Mouse (Mus musculus): ENCODE measurements around the gene Psme1. TPM values are rescaled to one million over a fixed set of nuclear protein-coding genes. Genes with fewer than 3 reads are reported as not detected.
A peak's percentile ranks its signal among the peaks of the same experiment; 100 is the strongest.

Gene Psme1
- polyA plus RNA-seq, 1 experiment, result 81.7 TPM

DNA sequence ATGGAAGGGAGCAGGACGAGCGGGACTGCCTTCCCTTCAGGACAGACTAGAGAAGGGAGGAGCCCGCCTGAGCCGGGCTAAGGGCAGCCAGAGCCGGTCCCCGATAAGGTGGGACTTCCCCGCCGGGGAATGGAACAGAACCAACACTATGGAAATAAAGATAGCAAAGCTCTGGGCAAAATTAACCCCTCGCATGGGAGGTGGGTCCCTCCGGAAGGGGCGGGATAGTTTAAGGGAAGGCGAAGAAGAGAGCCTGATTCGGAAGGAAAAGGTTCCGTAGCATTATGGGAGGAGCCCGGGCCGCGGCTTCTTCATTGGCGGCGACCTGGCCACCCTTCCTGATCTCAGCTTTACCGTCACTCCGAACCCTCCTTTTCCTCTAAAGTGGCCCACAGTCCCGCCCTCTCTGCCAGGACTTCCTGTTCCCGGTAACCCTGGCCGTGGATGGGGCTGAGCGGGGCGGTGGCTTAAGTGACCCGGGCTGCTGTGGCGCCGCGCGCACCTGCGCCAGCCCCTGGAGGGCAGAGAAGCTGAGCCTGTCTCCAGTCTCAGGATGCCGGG lies 13.5 kb downstream of the Psme1 start, which contains the start of gene Rnf31:
Gene Rnf31, plus strand, starts transcription at position 378 of the 561 bp plus-strand sequence.
- H3K36me3 ChIP-seq (ENCODE audit: control insufficient read depth, insufficient read depth), result peaks cover 6% of the 10 kb centered on the region

GRCm38 (mm10) chr14:55592226-55592625 lies 14.3 kb downstream of the Psme1 start:
- peak overlapping the region; percentile 46 for H3ac ChIP-seq (ENCODE audit: control insufficient read depth, insufficient read length)

More for the DNA sequence above, 13.5 kb downstream of the Psme1 start, which contains the start of gene Rnf31:
- no peaks in the 10 kb centered on the region for H3K27me3 ChIP-seq (ENCODE audit: control insufficient read depth, insufficient read depth, insufficient read length)
- peak; percentile 82 for TF ChIP-seq POLR2A (IDR thresholded peaks at IDR 0.05; ENCODE audit: insufficient read length, low read depth)
- no peak for TF ChIP-seq MAX (IDR thresholded peaks at IDR 0.05; ENCODE audit: low read depth)
- TF ChIP-seq SRF (IDR thresholded peaks at IDR 0.05; ENCODE audit: control insufficient read depth, insufficient read length, low read depth), result peak; percentile 52
- peak in 1 of 3 experiments; percentile 36 for TF ChIP-seq MYOD1 (IDR thresholded peaks at IDR 0.05; ENCODE audit: control insufficient read depth in 1 of 3, insufficient read length in 2 of 3, low read depth in 2 of 3)
- H3K4me3 ChIP-seq, result peak within 1 kb of the TSS; percentile 89
- peak within 1 kb of the TSS; percentile 87 for H3K4me2 ChIP-seq (ENCODE audit: low read depth)
- H3ac ChIP-seq (ENCODE audit: control insufficient read depth, insufficient read length), result peak within 1 kb of the TSS; percentile 46
- peaks cover 18% of the 10 kb centered on the region for H3K79me2 ChIP-seq (ENCODE audit: control insufficient read depth, insufficient read depth)

DNA sequence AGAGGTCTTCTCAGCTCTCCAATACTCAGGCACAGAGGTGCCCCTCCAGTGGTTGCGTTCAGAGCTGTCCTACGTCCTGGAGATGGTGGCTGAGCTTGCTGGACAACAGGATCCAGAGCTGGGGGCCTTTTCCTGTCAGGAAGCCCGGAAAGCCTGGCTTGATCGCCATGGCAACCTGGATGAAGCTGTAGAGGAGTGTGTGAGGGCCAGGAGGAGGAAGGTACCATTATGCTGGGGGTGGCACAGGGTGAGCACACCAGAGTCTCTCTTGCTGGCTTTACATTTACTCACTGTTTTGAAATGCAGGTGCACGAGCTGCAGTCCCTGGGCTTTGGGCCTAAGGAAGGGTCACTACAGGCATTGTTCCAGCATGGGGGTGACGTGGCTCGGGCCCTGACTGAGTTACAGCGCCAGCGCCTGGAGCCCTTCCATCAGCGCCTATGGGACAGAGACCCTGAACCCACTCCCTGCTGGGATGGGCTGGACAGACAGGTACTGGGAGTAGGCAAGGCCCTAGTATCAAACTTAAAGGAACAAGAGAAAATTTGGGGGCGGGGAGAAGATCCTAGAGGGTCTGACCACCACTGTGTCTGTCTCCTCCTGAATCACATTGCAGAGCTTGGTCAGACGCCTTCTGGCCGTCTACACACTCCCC lies 18.2 kb downstream of the Psme1 start:
- H3K4me3 ChIP-seq, result no peak overlapping the region
- TF ChIP-seq SRF (IDR thresholded peaks at IDR 0.05; ENCODE audit: control insufficient read depth, insufficient read length, low read depth), result no peak
- no peak for TF ChIP-seq MYOD1 (IDR thresholded peaks at IDR 0.05; ENCODE audit: control insufficient read depth in 1 of 3, insufficient read length in 2 of 3, low read depth in 2 of 3)
- no peak for TF ChIP-seq POLR2AphosphoS2 (IDR thresholded peaks at IDR 0.05; ENCODE audit: insufficient read length, low read depth)
- TF ChIP-seq POLR2A (IDR thresholded peaks at IDR 0.05; ENCODE audit: insufficient read length, low read depth), result no peak
- TF ChIP-seq REST (IDR thresholded peaks at IDR 0.05; ENCODE audit: insufficient read depth, insufficient read length), result no peak
- no peak for TF ChIP-seq MYOG (IDR thresholded peaks at IDR 0.05; ENCODE audit: control insufficient read depth in 1 of 3, insufficient read depth in 1 of 3, insufficient read length in 2 of 3, low read depth in 2 of 3)
- TF ChIP-seq TCF3 (IDR thresholded peaks at IDR 0.05; ENCODE audit: insufficient read length, low read depth), result no peak
- TF ChIP-seq TCF12 (IDR thresholded peaks at IDR 0.05; ENCODE audit: insufficient read depth, poor library complexity, severe bottlenecking), result no peak
- TF ChIP-seq E2F4 (IDR thresholded peaks at IDR 0.05; ENCODE audit: insufficient read depth), result no peak
- no peak for TF ChIP-seq USF1 (IDR thresholded peaks at IDR 0.05; ENCODE audit: low read depth)
- no peak for TF ChIP-seq MAX (IDR thresholded peaks at IDR 0.05; ENCODE audit: low read depth)
- no peak for TF ChIP-seq CEBPB (IDR thresholded peaks at IDR 0.05; ENCODE audit: insufficient read depth, poor library complexity, severe bottlenecking)
- peaks cover 16% of the 10 kb centered on the region for H3K36me3 ChIP-seq (ENCODE audit: control insufficient read depth, insufficient read depth)
- no peak overlapping the region for H3K4me2 ChIP-seq (ENCODE audit: low read depth)
- H3K79me2 ChIP-seq (ENCODE audit: control insufficient read depth, insufficient read depth), result peaks cover 18% of the 10 kb centered on the region
- H3ac ChIP-seq (ENCODE audit: control insufficient read depth, insufficient read length), result no peak overlapping the region
- H3K27me3 ChIP-seq (ENCODE audit: control insufficient read depth, insufficient read depth, insufficient read length), result no peaks in the 10 kb centered on the region

More at GRCm38 (mm10) chr14:55592226-55592625, 14.3 kb downstream of the Psme1 start:
- H3K79me2 ChIP-seq (ENCODE audit: control insufficient read depth, insufficient read depth), result peaks cover 18% of the 10 kb centered on the region
- H3K4me3 ChIP-seq, result peak overlapping the region; percentile 89
- peaks cover 6% of the 10 kb centered on the region for H3K36me3 ChIP-seq (ENCODE audit: control insufficient read depth, insufficient read depth)
- H3K4me2 ChIP-seq (ENCODE audit: low read depth), result peak overlapping the region; percentile 80
- TF ChIP-seq CEBPB (IDR thresholded peaks at IDR 0.05; ENCODE audit: insufficient read depth, poor library complexity, severe bottlenecking), result no peak
- TF ChIP-seq REST (IDR thresholded peaks at IDR 0.05; ENCODE audit: insufficient read depth, insufficient read length), result no peak
- TF ChIP-seq USF1 (IDR thresholded peaks at IDR 0.05; ENCODE audit: low read depth), result no peak
- no peak for TF ChIP-seq POLR2A (IDR thresholded peaks at IDR 0.05; ENCODE audit: insufficient read length, low read depth)
- TF ChIP-seq MAX (IDR thresholded peaks at IDR 0.05; ENCODE audit: low read depth), result no peak
- no peak for TF ChIP-seq TCF3 (IDR thresholded peaks at IDR 0.05; ENCODE audit: insufficient read length, low read depth)
- TF ChIP-seq TCF12 (IDR thresholded peaks at IDR 0.05; ENCODE audit: insufficient read depth, poor library complexity, severe bottlenecking), result no peak
- no peak for TF ChIP-seq MYOG (IDR thresholded peaks at IDR 0.05; ENCODE audit: control insufficient read depth in 1 of 3, insufficient read depth in 1 of 3, insufficient read length in 2 of 3, low read depth in 2 of 3)
- TF ChIP-seq SRF (IDR thresholded peaks at IDR 0.05; ENCODE audit: control insufficient read depth, insufficient read length, low read depth), result no peak
- TF ChIP-seq E2F4 (IDR thresholded peaks at IDR 0.05; ENCODE audit: insufficient read depth), result no peak
- no peak for TF ChIP-seq MYOD1 (IDR thresholded peaks at IDR 0.05; ENCODE audit: control insufficient read depth in 1 of 3, insufficient read length in 2 of 3, low read depth in 2 of 3)
- TF ChIP-seq POLR2AphosphoS2 (IDR thresholded peaks at IDR 0.05; ENCODE audit: insufficient read length, low read depth), result no peak
- H3K27me3 ChIP-seq (ENCODE audit: control insufficient read depth, insufficient read depth, insufficient read length), result no peaks in the 10 kb centered on the region

DNA sequence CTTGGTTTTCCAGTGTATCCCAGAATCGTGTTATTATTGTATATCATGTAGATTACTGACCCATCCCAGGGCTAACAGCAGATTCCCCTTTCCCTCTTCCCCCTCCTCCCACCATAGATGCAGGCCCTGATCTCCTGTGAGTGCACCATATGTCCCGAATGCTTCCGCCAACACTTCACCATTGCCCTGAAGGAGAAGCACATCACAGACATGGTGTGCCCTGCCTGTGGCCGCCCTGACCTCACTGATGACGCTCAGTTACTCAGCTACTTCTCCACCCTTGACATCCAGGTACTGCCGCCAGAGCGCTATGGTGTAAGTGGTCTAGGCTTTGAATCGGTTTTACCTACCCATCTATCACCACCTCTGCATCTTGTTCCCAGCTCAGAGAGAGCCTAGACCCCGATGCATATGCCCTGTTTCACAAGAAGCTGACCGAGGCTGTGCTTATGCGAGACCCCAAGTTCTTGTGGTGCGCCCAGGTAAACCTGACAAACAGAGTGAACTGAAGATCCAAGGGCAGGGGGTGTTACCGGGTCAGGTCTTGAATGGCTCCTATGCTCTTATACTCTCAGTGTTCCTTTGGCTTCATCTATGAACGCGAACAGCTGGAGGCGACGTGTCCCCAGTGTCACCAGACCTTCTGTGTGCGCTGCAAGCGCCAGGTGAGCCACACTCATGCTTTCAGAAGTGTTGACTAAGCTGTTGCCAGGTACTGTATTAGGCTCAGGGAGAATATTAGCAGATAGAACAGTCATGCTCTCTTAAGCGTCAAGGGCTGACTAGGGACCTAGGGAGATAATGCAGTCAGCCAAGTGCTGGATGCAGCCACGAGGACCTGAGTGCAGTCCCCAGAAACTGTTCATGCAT lies 20.8 kb downstream of the Psme1 start:
- no peaks in the 10 kb centered on the region for H3K27me3 ChIP-seq (ENCODE audit: control insufficient read depth, insufficient read depth, insufficient read length)
- peaks cover under 1% of the 10 kb centered on the region for H3K79me2 ChIP-seq (ENCODE audit: control insufficient read depth, insufficient read depth)
- H3ac ChIP-seq (ENCODE audit: control insufficient read depth, insufficient read length), result no peak overlapping the region
- H3K4me3 ChIP-seq, result no peak overlapping the region
- H3K4me2 ChIP-seq (ENCODE audit: low read depth), result no peak overlapping the region
- peaks cover 22% of the 10 kb centered on the region for H3K36me3 ChIP-seq (ENCODE audit: control insufficient read depth, insufficient read depth)
- TF ChIP-seq MAX (IDR thresholded peaks at IDR 0.05; ENCODE audit: low read depth) (no peak), TCF12 (IDR thresholded peaks at IDR 0.05; ENCODE audit: insufficient read depth, poor library complexity, severe bottlenecking) (no peak), E2F4 (IDR thresholded peaks at IDR 0.05; ENCODE audit: insufficient read depth) (no peak), POLR2AphosphoS2 (IDR thresholded peaks at IDR 0.05; ENCODE audit: insufficient read length, low read depth) (no peak), MYOD1 (IDR thresholded peaks at IDR 0.05; ENCODE audit: control insufficient read depth in 1 of 3, insufficient read length in 2 of 3, low read depth in 2 of 3) (no peak), MYOG (IDR thresholded peaks at IDR 0.05; ENCODE audit: control insufficient read depth in 1 of 3, insufficient read depth in 1 of 3, insufficient read length in 2 of 3, low read depth in 2 of 3) (no peak)

Measured in myocyte (in vitro differentiated cells).